Mouse (Mus musculus): ENCODE measurements around the gene Tenm2.

- no peak for TF ChIP-seq CTCF (IDR thresholded peaks at IDR 0.05)
- no peak for TF ChIP-seq EP300 (IDR thresholded peaks at IDR 0.05; ENCODE audit: insufficient read depth, low read depth, low read length)
Measured at GRCm38 (mm10) chr11:36940557-36941110, 295.1 kb downstream of the Tenm2 start.
